Mouse (Mus musculus) left cerebral cortex, adult 18-20 months (tissue): Measurements from ENCODE around the gene Zfp93. TPM values are rescaled to one million over a fixed set of nuclear protein-coding genes. Genes with fewer than 3 reads are reported as not detected.
"Not testable (repeated sequence)": the region's sequence is repeated elsewhere in the genome, so short reads cannot be mapped to it uniquely, and the experiment has no call there.

Experiments used
- DNase-seq, 2 experiments: peaks; one replicate each; pipeline ENCODE4 v3.0.0; 2021 to 2022; ENCODE audit warnings: low spot score in 2 of 2, mixed read lengths in 1 of 2
- long read RNA-seq, 2 experiments: library from polyadenylated mRNA; stranded (forward); transcript quantifications; one replicate each; pipeline ENCODE4 v2.0.0; 2021
- total RNA-seq, 2 experiments: library from RNA; stranded (reverse); gene quantifications; 2 replicates each; pipeline ENCODE4 v1.2.3; 2021

Zfp93 gene
- 10 to 100 TPM; 11.6 to 12.7 TPM for total RNA-seq
- long read RNA-seq, experiment 1, transcript Zfp93-202 (4 exons, 3,508 nt): major isoform, 13 of 17 reads
- long read RNA-seq, experiment 1, partial matches to known transcripts: 0 of 17 reads
- long read RNA-seq, experiment 1, other reads (novel, unspliced or antisense): 3 of 17 reads
- long read RNA-seq, experiment 2, transcript Zfp93-202 (4 exons, 3,508 nt): major isoform, 8 of 13 reads
- long read RNA-seq, experiment 2, partial matches to known transcripts: 3 of 13 reads
- long read RNA-seq, experiment 2, other reads (novel, unspliced or antisense): 0 of 13 reads

DNA sequence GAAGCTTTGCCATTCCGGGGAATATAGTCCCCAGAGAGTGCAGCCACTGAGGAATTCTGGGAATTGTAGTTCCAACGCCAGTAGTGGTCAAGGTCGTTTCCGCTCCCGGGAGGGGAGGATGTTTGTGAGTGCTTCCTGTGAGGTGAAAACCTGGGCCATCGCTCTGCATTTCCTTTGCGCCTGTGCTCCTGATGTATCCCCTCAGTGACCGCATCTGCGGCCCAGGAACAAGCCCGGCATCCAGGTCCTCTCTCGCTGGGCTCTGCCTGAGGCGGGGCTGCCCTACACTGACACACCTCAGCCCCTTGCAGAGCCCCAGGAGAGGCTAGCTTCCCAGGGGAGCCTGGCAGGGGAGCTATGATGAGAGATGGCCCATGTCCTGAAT, at the start of gene Zfp93:
TSS of gene Zfp93 (plus strand) at position 133 of the 385 bp plus-strand sequence.
- DNase-seq: peak; percentile 75 to 84

DNA sequence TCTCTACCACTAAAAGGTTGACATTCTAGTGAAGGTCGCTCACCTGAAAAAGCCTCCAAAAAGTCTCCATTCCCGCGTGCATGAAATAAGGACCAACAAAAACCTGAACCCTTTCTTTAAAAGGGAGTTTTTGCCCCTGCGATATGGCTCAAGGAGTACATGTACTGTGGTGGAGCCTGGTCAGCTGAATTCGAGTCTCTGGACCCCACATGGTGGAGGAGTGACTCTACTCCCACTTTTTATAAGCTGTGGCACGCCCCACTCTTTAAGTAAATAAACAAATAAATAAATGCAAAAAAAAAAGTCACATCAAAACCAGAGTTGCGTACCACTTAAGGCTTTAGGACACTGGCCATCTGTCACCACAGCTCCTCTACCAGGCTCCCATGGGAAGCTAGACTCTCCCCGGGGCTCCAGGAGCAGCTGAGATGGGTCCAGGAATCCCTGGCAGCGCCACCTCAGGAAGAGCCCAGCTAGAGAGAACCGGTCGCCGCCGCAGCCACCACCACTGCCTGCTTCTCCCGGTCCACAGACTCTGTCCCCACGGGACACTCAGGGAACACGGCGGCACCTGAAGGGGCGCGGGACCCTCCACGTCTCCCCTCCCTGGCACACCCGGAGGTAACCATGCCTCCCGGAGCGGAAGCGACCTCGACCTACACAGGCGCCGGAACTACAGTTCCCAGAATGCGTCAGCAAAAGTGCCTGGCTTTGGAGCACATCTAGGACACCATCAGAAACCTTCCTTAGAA, 33.0 kb upstream of the Zfp93 start, which contains the start of gene Zfp109:
TSS of gene Zfp109 (minus strand) at position 521 of the 752 bp plus-strand sequence.
- peak; percentile 71 to 81 for DNase-seq

DNA sequence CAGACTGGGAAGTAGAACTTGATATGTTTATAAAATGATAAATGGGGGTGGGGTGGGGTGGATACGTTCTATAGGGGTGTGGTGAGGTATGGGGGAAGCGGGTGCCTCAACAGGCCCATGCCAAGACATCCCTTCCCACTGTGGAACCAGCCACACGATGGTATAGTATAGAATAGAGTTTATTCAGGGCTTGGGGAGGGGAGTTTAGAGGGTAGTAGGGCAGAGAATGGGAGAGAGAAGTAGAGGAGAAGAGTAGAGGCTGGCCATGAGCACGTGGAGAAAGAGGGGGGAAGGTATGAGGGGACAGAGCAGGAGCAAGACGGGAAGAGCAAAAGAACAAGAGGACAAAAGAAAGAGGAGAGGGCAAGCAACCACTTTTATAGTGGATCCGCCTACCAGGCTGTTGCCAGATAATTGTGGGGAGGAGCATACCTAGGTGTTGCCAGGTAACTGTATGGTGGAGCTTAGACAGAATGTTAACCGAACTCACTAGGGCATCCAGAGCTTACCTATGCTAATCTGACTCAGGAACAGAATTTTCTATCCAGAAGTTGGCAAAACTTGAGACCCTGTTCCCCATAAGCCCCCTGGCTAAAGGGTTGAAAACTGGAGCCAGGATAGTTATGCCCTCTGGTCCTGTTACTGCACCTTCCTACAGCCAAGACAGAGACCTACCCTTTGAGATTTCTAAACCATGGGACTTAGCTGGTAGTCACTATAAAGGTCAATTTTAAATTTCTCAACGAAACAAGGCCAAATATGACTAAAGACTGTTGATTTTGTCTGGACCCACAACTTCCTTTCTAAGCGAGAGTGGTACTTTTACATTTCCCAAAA, 16.2 kb upstream of the Zfp93 start:
- DNase-seq: no peak

DNA sequence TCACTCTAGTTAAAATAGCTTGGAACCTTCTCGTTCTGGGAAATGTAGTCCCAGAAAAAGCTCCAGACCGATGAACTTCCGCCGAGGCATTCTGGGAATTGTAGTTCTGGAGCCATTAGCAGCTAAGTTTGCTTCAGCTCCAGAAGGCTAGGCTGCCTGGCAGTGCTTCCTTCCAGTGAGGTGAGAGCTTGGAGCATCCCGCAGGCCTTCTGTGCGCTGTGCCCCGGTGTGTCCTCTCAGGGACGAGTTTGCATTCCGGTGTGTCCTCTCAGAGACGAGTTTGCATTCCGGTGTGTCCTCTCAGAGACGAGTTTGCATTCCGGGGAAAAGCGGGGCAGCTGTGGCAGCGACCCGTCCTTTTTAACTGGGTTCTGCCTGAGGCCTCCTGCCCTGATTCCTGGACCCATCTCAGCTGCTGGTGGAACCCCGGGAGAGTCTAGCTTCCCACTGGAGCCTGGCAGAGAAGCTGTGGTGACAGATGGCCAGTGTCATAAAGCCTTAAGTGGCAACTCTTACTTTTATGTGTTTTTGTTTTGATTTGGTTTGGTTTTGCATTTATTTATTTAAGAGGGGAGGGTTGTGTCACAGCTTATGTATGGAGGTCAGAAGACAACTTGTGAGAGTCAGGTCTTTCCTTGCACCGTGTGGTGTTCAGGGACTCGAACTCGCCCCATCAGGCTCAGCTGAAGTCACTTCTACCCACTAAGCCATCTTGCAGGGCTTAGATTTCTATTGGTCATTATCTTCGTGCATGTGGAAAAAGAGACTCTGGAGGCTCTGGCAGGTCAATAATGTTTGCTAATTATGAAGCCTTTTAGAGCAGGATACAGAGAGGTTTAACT, 15.4 kb upstream of the Zfp93 start, which contains the start of gene Zfp108:
TSS of gene Zfp108 (plus strand) at position 162 of the 842 bp plus-strand sequence.
- peak; percentile 85 to 90 for DNase-seq

DNA sequence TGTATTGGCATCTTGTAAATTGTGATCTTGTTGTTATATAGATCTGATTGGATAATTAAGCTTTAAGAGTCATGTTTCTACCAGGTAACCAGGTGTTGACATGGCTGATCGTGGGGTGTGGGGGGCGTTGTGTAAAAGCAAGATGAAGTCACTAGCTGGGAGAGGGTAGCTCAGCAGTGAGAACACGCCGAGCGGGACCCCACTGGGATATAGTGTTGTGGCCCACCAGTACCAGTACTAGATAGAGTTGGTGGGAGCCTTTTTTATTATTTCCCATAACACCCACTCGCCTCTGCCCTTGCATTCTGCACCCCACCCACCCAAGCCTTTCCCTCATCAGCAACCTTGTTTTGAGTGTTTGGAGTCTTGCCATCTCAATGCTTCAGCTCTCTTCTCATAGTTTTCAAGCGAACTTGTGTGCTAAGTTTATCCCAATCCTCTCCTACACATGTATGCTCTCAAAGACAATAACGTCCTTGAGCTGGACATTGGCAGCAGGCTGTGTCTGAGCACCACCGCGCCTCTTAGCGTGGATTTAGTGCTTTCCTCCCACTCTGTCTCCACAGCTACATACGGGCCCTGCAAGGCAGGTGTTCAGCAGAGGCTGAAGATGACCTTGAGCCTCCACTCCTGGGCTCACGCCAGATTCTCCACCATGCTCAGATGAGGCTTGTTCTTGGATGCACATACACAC, 10.8 kb upstream of the Zfp93 start:
- peak in 1 of 2 experiments; percentile 16 for DNase-seq

DNA sequence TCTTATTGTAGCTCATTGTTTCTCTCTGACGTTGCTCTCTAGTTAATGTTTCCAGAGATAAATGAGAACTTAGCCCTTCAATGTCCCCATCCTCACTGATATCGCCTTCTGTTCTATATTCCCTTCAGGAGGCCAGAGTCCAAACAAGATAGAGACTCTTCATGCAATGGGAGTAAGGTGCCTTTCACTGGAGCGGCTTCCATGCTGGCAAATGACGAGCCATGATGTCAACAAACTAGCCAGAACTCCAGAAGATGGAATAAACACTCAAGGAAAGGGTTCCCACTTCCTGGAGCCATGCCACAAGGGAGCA, 10.3 kb upstream of the Zfp93 start:
- DNase-seq: no peak

DNA sequence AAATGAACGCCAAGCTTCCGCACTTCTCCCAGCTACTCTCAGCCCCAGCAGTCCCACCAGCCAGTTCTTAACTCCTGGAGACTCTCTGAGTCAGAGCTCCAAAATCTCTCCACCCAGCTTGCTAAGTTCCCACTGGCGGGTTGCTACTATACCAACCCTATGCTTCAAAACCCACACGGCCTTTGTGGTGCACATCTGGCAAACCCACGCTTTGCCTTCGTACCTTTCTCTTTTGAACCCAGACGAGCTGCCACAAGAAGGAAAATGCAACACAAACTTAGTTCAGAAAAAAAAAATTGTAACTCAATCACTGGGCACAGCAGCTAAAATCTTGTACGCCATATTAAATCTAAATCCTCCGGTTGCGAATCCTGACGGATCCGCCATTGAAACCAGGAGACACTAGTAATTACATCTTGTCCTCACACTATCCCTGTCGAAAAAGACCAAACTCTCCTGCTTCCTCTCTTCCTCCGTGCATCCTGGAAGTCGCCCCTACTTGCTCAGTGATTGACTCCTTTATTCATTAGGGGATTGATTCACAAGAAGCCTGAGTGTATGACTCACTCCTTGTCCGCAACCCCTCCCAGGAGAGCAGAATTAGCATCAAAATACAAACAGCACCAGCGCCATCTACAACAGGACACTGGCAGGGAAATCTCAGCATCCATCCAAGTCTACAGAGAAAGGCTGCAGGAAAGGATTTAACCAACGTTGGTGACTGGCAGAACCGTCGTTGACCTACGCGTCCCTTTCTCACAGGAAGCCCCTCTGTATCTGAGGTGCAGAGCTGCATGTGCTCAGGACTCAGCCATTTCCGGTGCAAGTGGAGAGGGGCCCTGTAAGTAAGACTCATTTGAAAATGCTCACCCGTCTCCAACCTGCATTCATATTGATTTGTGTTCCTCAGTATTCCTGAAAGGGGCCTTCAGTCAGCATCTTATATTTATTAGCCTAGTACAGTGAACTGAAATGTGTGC, 1.8 kb upstream of the Zfp93 start:
- DNase-seq: no peak

DNA sequence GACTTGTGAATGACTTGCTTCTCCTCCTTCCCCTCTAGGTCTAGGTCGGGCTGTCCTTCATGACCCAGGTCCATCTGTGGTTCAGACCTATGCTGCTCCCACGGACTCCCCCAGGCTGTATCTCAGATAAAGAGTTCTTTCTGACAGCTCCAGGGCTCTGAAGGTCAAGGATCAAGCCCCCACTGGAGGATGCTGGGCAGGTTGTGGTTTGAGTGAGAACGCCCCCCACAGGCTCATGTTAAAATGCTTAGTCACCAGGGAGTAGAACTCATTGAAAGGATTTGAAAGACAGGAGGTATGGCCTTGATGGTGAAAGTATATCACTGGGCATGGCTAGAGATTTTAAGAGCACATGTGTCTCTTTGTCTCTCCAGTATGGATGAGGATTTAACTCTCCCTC, 964 bp upstream of the Zfp93 start:
- DNase-seq: no peak

DNA sequence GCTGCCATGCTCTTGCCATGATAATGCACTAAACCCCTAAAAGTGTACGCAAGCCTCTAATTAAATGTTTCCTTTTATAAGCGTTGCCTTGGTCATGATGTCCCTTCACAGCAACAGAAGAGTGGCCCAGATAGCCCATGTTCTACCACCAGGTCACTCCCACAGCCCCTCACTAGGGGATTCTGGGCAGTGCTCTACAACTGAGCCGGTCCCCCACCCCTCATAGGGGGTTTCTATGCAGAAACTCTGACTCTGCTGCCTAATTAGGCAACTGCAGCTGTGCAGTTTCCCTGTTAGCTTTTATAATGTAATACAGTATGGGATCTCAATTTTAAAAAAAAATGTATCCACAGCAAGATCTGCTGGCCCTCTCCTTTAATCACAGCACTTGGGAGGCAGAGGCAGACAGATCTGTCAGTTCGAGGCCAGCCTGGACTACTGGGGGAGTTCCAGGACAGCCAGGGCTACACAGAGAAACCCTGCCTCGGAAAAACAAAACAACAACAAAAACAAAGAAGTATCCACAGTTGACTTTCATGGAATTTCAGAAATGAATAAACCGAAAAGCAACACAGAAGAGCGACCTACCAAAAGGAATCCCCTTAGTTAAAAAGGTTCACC, 443 bp upstream of the Zfp93 start:
- no peak for DNase-seq

DNA sequence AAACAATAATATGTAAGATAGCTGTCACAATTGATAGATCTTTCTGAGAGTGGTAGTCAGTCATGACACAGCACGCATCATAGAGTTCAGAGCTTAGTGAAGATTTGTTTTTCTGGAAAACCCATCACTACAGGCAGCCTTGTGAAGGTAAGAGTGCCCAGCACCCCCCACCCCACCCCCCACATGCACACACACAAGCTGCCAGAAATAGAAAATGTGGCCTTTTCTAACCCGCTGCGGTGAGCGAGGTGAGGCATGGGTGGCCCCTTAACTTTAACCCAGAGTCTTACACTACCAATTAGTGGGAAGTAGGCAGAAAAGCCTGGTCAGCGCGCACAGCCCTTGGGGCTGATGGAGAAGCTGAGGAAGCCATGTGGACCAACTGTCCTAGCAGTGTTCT, 971 bp downstream of the Zfp93 start:
- no peak for DNase-seq

DNA sequence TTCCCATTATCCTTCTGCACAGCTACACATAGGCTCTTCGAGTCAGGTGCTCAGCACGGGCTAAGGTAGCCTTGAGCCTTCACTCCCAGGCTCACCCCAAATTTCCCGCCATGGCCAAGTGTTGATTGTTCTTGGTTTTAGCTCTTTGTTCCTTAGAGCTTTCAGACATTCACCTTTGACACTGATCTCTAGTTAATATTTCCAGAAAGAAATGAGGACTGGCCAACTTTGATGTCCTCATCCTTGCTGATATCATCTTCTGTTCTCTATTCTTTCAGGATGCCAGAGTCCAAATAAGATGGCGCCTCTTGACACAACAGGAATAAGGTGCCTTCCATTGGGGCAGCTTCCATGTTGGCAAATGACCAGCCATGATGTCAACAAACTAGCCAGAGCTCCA, 4.2 kb downstream of the Zfp93 start:
- no peak for DNase-seq

DNA sequence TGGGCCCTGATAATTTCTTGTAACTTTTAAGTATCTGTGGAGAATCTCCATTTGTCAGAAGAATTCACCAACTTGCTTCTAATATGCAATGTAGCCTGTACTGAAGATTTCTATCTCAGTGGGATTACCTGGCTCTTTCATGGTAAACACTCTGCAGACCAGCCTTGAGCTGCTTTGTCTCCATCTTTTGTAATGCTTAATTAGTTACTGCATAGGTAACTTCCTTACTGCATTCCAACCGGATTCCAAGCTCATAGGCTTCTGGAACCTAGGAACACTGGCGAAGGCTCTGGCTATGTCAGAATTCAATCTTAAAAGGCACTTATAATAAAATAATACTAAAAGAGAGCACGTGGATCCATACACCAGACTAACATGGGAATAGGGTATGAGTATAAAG, 8.6 kb downstream of the Zfp93 start:
- DNase-seq: not testable (repeated sequence)

DNA sequence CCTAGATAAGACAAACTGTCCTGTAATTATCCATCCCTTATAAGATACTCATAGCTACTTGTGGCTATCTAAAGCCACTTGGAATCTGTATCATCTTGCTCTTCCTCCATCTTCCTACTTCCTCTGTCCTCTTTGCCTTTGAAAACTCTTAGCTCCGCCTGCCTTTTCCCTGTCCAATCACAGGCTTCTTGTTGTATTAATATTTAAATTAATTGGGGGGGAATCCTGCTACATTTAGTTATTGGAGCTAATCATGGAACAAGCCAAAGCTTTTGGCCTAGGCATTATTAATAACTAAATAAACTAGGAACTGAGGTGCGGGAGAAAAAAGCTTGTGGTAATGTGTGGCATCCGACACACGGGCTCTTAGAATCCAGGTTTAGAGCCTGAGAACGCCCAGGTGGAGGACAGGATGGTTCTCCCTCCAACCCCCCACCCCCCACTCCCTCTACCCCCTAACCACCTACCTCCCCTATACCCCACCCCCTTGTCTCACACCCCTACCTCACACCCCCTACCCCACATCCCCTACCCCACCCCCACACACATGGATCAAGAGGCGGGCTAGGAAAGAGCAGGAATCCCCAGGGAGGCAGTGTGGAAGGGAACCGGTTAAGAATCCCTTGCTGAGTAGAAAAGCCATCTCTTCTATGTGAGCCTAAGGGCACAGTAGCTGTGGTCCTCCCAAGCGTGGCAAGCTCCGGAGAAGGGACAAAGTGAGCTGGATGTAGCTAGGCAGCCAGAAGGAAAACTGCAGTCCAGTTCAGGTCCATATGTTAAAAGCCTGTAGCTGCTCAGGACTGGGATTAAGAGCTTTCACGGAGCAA, 10.0 kb downstream of the Zfp93 start:
- no peak for DNase-seq

DNA sequence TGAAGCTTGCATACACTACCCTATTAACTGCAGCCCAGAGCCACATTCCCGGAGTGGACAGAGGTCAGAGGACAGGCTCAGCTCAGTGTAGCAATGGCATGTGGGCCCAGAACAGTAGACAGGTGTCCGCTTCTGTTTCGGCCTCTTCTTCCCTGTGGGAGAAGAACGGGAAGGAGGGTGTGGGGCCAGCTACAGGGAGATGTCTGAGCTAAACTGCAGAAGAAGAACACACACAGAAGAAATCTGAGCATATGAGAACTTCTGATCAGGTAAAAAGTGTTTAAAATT, 10.6 kb downstream of the Zfp93 start:
- no peak for DNase-seq

DNA sequence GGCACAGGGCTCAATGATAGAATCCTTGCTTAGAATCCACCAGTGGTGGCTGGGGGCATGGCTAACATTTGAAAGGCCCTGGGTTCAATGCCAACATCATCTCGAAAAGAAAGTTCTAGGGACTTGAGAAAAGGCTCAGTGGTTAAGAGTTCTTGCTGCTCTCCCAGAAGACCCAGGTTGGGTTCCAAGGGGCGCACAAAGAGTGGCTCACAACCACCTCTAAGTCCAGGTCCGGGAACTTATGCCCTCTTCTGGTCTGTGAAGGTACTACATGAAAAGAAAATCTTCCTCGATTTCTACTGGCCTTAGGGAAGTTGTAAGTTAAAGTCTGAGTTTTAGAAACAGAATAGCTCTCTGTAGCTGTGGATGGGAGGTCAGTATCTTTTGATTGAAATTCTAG, 15.9 kb downstream of the Zfp93 start:
- no peak for DNase-seq

DNA sequence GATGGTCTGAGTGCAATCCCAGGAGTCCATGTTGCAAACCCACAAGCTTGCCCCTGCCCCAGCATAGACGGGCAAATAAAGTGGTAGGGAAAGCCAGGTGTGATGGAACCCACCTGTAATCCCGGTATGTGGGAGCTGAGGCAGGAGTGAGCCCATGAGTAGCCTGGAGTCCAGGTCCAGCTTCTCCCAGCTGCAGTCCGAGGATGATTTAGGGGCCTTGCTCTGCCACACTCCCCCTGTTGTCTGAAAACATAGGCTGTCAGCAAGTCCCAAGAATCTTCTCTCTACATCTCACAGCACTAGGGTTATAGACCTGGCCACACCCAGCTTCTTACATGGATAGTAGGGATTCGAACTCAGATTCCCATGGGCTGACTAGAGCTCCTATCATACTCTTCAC, 16.7 kb downstream of the Zfp93 start:
- DNase-seq: no peak

DNA sequence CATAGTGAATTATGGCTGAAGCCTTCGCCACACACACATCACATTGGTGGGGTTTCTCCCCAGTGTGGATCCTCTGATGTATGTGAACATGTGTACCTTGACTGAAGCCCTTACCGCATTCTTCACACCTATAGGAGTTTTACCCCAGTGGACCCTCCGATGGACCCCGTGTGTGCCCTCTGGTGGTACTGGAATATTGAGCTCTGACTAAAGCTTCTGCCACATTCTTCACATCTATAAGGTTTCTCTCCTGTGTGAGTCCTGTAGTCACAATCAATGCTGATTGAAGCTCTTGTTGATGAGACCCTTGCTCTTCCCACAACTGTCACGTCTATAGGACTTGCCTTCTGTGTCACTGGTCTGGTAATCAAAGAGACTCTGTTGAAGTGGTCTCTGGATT, 17.4 kb downstream of the Zfp93 start:
- DNase-seq: no peak

DNA sequence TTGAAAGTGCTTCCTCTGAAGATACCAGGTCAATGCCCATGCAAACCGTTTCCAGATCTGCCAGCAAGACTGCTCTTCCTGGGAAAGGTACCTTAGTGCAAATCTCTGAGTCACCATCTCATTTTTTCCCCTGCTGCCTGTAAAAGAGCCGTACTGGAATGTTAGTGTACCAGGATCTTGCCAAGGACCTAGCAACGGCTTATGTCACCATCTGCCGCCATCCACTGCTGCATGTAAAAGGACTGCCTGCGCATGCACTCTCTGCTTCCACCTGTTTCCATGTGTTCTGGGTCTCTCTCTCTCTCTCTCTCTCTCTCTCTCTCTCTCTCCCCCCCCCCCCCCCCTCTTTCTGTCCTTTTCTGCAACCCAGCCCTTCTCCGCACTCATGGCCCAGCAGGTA, 18.3 kb downstream of the Zfp93 start:
- no peak for DNase-seq
